Mouse (Mus musculus): ENCODE data around the gene Insig1. TPM values are rescaled to one million over a fixed set of nuclear protein-coding genes. Genes with fewer than 3 reads are reported as not detected.
A peak's percentile ranks its signal among the peaks of the same experiment; 100 is the strongest.

The Insig1 gene
- polyA plus RNA-seq, 1 experiment from 2014 or later: 89.3 TPM

- 3% methylated on average over 28 of the region's 28 CpGs for WGBS
Measured at GRCm38 (mm10) chr5:28124321-28125230, 53.4 kb downstream of the Insig1 start.

More at GRCm38 (mm10) chr5:28124321-28125230, 53.4 kb downstream of the Insig1 start:
- Histone ChIP-seq H3K36me3 (no peaks in the 10 kb centered on the region), H3K4me1 (peaks cover 15% of the 10 kb centered on the region), H3K9ac (no peak overlapping the region), H3K4me2 (replicated peaks) (peak overlapping the region; percentile 43), H3K4me3 (no peak overlapping the region), H3K27ac (no peak overlapping the region), H3K27me3 (replicated peaks) (peaks cover 88% of the 10 kb centered on the region), H3K9me3 (no peaks in the 10 kb centered on the region)
- ATAC-seq (ENCODE audit: low FRiP score, low read depth): peak; percentile 67

Other genes starting within 250 kb of the Insig1 start
- gene Htr5a, start 229.2 kb upstream of the Insig1 start, polyA plus RNA-seq (2016; fragmentation: Nextera tagmentation; extraction: Ambion mirVana): 0.20 and 0.26 TPM in 2 replicates
- 0.05 TPM in 1 of 2 replicates, not detected in the other for gene En2, start 94.3 kb downstream of the Insig1 start, polyA plus RNA-seq (2016; fragmentation: Nextera tagmentation; extraction: Ambion mirVana)
- 8.0 and 8.7 TPM in 2 replicates for gene Cnpy1, start 174.4 kb downstream of the Insig1 start, polyA plus RNA-seq (2016; fragmentation: Nextera tagmentation; extraction: Ambion mirVana)
- 22.5 and 23.9 TPM in 2 replicates for gene Rbm33, start 245.8 kb downstream of the Insig1 start, polyA plus RNA-seq (2016; fragmentation: Nextera tagmentation; extraction: Ambion mirVana)

All from neural tube, embryonic 12.5 days (tissue).